Mouse (Mus musculus) right cerebral cortex, adult 18-20 months (tissue): ENCODE measurements at regions not wholly inside any gene's neighbourhood (a gene's known extent, or its start where the extent isn't known, plus 50 kb on each side); places are given as distances from the start of the nearest gene placed in this dataset.
A peak's percentile ranks its signal among the peaks of the same experiment; 100 is the strongest.

Experiments used
- DNase-seq: peaks from one replicate; pipeline ENCODE4 v3.0.0; 2022; ENCODE audit warnings: mixed read lengths

- no peak for DNase-seq
Measured at GRCm38 (mm10) chr10:19127581-19128291, 112.3 kb upstream of the Tnfaip3 start.

DNA sequence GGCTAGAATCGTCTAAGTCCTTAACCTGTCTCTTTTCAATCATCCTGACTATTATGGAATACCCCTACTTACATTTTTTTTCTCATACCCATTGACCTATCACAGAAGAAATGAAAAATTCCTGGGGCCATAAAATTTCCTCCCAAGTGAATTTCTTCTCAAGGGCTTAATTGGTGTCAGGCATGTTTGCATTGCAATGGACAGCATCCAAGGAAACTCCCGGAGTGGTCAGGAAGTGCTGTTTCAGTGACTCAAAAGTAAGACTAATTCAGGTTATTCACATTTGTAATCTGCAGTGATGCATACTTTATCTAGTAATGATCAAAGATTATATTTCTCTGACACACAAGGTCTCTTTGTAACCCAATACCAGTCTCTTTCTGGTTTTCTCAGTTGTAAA lies 111.5 kb upstream of the Tnfaip3 start:
- no peak for DNase-seq

GRCm38 (mm10) chr10:19126438-19126837 lies 111.0 kb upstream of the Tnfaip3 start:
- DNase-seq = no peak

GRCm38 (mm10) chr10:19123691-19124090 lies 108.2 kb upstream of the Tnfaip3 start:
- DNase-seq = no peak

GRCm38 (mm10) chr10:19122221-19122620 lies 106.8 kb upstream of the Tnfaip3 start:
- DNase-seq = peak; percentile 78

DNA sequence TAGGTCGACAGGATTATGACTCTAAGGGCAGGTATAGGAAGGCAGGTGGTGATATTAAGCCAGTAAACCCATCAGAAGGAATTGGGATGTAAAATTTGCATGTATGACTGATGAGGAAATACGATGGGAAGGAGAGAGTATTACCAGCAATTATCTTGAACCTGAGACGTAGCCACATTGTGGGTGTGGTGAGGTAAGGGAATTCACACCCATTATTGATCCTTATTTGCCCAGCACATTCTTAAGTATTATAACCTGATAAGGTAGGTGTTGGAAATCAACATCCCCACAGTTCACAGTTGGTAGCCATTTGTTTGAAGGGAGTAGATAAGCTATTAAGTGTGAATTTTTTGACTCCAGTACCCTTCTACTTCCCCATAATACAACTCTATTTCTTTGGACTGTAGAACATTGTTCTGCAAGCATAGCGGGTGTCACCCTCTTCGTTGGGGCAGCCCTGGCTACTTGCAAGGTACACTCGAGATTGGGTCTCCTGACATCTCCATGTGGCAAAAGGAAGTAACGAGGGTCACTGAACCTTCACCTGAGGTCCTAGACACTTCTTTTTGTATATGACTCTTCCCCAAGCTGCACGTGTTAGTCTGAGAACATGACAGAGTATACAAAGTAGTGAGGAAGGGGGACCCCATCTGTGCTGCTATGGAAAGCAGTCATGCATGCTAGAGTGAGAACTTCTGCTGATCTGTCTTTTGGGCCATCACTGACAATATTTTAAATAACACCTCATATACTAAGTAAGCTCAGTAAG lies 104.0 kb upstream of the Tnfaip3 start:
- DNase-seq = no peak

GRCm38 (mm10) chr10:19118569-19119280 lies 103.3 kb upstream of the Tnfaip3 start:
- no peak for DNase-seq

DNA sequence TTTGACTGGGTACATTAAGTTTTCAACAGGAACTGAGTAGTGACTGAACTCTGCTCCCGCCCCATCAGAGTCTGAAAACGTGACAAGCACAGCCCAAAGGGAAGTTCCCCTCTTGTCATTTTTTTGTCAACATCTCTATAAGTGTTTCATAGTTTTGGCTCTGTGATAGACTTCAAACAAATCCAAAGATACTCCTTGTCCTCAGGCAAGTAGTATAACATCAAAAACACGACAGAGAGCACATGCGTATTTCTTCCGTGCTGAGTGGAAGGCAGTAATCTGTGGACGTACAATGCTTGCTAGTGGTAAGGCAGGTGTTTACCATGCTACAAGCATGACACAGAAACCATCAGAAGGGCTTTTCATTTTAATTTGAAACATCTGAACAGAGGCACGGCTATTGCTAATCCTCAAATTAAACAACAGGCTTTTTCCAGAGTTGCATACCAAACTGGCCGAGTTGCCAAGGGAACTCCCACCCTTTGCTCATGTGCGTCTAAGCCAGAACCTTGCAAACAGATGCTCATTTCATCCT lies 101.7 kb upstream of the Tnfaip3 start:
- peak; percentile 8 for DNase-seq

- no peak for DNase-seq
Measured at GRCm38 (mm10) chr10:19112459-19112858, 97.0 kb upstream of the Tnfaip3 start.

GRCm38 (mm10) chr10:19105231-19105681 lies 89.8 kb upstream of the Tnfaip3 start:
- no peak for DNase-seq

GRCm38 (mm10) chr10:19104671-19105203 lies 89.3 kb upstream of the Tnfaip3 start:
- DNase-seq = no peak

- DNase-seq = no peak
Measured at GRCm38 (mm10) chr10:19099369-19100285, 84.2 kb upstream of the Tnfaip3 start.

DNA sequence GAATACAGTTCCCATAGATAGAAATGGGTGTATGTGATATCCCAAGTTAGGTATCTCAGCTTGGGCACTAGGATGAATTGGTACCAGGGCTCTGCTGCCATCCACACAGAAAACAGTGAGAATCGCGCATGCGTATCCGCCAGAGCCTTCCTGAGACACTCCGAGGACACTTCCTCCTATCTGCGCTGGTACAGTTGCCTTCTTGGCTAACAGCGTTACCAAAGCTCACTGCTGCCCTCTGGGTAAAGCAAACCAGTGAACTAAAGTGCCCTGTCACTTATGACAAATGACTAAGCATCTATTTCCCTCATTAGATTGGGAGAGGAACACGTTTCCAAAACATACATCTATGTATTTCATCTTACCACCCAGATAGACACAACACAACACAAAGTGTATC lies 78.8 kb upstream of the Tnfaip3 start:
- peak; percentile 8 for DNase-seq

DNA sequence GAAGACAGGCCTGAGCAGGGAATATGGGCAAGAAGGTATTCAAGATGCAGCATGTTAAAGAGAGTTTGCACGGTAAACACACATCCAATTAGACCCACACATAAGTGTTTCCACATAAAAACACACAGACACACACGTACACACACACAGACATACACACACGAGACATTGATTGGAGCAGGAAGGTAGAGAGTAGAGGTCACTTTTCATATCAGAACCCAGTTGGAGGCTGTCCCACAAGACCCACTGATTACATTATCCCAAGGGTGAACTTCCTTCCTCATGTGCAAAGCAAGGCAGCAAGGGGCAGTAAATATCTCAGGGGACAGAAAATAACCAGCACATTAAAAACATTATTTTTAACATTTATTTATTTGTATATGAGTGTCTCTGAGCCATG lies 78.2 kb upstream of the Tnfaip3 start:
- no peak for DNase-seq

GRCm38 (mm10) chr10:19091949-19092348 lies 76.5 kb upstream of the Tnfaip3 start:
- peak; percentile 31 for DNase-seq

DNA sequence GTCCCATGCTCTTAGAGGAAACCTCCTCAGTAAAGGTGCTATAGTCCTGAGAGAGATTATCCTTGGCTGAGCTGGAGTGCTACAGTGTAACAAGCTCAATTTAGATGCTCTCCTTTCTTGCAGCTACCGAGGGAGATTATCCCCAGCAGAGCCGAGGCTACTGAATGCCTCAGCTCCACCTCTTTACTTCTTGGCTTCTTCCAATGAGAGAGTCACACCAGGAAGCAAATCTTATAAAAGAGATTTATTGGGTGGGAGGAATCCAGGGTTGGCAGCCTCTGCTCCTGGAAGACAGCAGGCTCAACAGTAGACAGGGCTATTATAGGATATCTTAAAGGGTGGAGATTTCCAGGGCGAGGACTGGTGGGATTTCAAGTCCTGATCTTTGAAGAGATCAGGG lies 75.7 kb upstream of the Tnfaip3 start:
- DNase-seq = no peak

DNA sequence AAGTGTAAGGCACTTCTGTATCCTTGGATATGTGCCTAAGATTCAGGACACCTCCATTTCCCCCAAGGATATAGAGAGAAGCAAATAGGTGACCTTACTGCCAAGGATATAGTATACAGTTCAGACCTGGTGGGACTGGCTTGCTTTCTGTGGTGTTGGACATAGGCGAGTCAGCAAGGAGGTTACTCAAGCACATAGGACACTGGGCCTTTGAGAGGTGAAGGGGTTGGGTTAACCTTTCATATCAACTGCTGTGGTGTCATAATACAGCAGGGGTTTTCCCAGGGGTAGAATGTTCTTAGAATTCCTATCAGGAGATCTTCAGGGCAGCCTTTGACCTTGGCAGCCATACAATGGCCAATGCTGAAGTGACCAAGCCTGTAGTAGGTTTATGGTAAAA lies 71.5 kb upstream of the Tnfaip3 start:
- DNase-seq = no peak

DNA sequence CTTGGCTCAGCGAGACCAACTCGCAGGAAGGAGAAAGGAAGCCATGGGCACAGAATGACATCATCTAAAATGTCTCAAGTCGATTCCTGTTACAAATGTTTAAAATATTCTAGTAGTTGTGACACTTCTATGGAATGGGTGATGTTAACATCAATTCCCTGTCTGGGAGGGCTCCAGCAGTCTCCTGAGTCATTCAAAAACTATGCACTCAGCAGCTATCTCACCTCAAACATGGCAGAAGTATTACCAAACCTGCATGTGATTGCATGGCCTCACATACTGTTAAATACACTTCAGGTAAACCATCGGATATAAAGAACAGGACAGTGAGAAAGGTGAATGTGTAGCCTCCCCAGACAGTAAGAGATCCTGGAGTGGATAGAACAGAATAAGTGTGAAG lies 66.7 kb upstream of the Tnfaip3 start:
- DNase-seq = no peak

- no peak for DNase-seq
Measured at GRCm38 (mm10) chr10:19078047-19078446, 62.6 kb upstream of the Tnfaip3 start.

DNA sequence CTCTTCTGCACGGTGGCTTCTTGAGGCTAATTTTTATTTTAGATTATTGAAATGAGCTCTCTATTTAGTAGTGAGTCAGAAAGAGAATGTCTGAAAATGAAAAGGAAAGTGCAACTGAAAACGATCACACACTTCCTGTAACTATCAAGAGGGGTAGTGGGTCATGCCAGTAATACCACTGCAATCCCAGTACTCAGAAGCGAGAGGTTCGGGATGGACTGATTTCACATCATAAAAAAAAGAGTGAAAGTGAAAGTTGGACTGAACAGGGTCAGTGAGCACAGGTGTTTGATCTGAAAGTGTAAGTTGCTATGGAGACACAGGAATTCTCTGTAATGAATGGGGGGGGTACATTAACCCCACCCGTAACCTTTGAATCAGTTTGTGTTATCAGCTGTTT lies 52.9 kb upstream of the Tnfaip3 start:
- no peak for DNase-seq

DNA sequence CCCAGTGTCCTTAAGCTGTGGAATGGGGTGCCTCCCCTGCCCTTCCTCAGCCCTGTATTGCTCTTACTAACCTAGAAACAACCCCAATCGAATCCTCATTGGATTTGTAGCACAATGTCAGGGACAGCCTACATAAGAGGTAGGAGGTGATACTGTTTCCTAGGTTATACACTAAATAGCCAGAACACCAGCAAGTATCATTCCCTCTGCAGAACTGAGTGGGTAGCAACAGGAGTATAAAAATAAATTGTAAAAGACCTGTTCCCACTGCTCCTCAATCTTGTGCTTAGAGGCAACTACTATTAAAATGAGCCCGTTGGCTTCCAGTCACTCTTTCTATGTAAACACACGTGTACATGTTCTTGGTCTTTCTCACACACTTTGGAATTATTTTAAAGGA lies 52.2 kb upstream of the Tnfaip3 start:
- DNase-seq = no peak

DNA sequence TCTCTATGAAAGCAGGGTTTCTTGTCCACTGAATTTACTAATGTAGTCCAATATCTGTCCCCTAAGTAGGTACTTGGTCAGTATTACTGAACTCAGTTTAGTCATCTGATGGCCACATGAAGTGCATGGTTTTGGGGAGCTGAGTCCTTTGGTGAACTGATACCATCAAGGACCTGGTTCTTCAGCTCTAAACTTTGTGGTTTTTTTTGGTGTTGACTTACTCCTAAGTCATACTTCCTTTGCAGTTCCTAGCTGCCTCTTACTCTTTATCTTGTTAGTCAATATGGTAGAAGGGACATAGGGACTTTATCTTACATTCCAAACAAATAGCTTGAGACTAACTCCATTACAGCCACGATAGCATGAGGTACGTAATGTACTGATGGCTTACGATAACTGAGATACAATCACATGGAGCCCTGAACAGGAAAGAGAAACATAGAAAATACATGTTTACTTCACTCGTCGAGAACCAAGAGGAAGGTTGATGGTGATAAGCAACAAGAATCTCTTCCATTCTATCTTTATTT lies 51.4 kb upstream of the Tnfaip3 start:
- DNase-seq = no peak
